Mouse (Mus musculus): ENCODE results near the gene Mrpl53. TPM values are rescaled to one million over a fixed set of nuclear protein-coding genes. Genes with fewer than 3 reads are reported as not detected.

The Mrpl53 gene
- polyA plus RNA-seq, 1 experiment from 2014 or later = 18.3 TPM

DNA sequence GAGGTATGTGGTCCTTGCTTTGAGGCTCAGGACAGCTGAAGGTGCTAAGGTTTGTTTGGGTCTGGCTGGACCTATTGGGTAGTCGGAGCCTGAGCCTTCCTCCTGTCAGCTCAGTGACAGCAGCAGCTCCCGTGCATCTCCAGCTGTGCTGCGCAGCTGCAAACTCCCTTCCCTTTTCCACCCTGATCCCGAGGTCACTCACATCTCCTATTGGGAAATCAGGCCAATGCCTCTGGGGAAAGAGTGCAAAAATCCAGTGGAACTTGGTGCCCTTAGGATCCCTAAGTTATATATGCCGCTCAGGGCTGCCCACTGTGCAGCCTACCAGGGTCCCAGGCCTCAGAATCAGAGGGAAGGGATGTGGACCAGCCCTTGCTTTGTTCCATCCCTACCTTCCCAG is 25.3 kb upstream of the Mrpl53 start:
- Histone ChIP-seq H3K27ac (no peak overlapping the region), H3K4me3 (ENCODE audit: inconsistent target) (no peak overlapping the region), H3K79me2 (ENCODE audit: inconsistent target) (peaks cover 8% of the 10 kb centered on the region; the same call in 1 of the 2 replicates), H3K36me3 (ENCODE audit: inconsistent target) (peaks cover 18% of the 10 kb centered on the region; the same call in 1 of the 2 replicates)
- 85% methylated on average over 5 of the region's 5 CpGs for WGBS (ENCODE audit: missing documents)

DNA sequence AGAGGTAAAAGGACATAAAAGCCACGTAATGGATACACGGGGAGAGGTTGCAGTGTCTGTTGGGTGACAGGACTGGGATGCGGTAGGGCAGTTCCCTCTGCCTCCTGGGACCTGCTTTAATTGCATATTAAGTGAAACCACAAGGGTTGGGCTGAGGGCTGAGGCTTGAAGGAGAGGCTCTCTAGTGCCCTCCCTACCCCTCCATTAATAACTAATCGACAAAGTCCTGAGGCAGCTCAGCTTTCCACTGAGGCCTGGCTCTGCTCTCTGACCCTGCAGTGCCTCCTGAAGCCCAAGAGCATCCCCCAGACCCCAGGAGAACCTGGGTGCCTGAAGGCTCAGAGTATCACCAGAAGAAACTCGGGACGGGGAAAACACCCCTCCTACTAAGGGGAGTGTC is 24.4 kb upstream of the Mrpl53 start:
- Histone ChIP-seq H3K4me3 (ENCODE audit: inconsistent target) (no peak overlapping the region), H3K27ac (no peak overlapping the region), H3K79me2 (ENCODE audit: inconsistent target) (no peaks in the 10 kb centered on the region), H3K36me3 (ENCODE audit: inconsistent target) (peaks cover 18% of the 10 kb centered on the region; the same call in 1 of the 2 replicates)
- 50% methylated on average over 6 of the region's 6 CpGs for WGBS (ENCODE audit: missing documents)

GRCm38 (mm10) chr6:83086121-83087035 is 22.5 kb upstream of the Mrpl53 start, which contains the start of gene Lbx2:
TSS of gene Lbx2 (plus strand) at chr6:83086367.
- Histone ChIP-seq H3K4me3 (ENCODE audit: inconsistent target) (no peak within 1 kb of the TSS; the same call in 1 of the 2 replicates), H3K79me2 (ENCODE audit: inconsistent target) (no peaks in the 10 kb centered on the region), H3K36me3 (ENCODE audit: inconsistent target) (peaks cover 5% of the 10 kb centered on the region; the same call in 1 of the 2 replicates), H3K27ac (no peak within 1 kb of the TSS)
- WGBS (ENCODE audit: missing documents) = 13% methylated on average over 35 of the region's 42 CpGs

DNA sequence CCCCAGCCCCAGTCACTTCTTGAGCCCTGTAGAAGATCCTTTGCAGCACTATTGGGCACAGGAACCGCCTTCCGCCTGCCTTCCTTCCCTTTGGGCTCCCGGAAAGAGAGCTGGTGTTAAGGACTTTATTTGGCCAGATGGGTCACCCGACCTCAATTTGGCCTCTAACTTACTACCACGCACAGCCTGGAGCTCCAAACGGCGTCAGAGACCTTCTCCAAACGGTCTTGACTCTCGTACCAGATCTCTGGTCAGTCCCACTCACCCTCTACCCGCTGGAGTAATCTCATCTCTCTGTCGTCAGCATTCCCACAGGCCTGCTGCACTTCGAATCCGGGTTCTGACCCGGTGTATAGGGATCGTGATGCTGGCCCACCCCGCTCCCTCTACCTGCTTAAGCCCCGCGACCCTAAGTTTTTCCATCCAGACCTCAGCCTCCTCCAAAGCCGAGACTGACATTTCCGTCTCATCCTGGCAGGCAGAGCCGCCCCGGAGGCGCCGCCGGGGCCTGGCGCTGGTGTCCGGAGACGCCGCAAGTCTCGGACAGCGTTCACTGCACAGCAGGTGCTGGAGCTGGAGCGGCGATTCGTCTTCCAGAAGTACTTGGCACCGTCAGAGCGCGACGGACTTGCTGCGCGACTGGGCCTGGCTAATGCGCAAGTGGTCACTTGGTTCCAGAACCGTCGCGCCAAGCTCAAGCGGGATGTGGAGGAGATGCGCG is 21.5 kb upstream of the Mrpl53 start:
- Histone ChIP-seq H3K27ac (no peak overlapping the region), H3K79me2 (ENCODE audit: inconsistent target) (no peaks in the 10 kb centered on the region), H3K36me3 (ENCODE audit: inconsistent target) (no peaks in the 10 kb centered on the region), H3K4me3 (ENCODE audit: inconsistent target) (no peak overlapping the region)
- 28% methylated on average over 47 of the region's 47 CpGs for WGBS (ENCODE audit: missing documents)

GRCm38 (mm10) chr6:83087926-83088260 is 20.9 kb upstream of the Mrpl53 start:
- Histone ChIP-seq H3K79me2 (ENCODE audit: inconsistent target) (no peaks in the 10 kb centered on the region), H3K4me3 (ENCODE audit: inconsistent target) (no peak overlapping the region), H3K27ac (no peak overlapping the region), H3K36me3 (ENCODE audit: inconsistent target) (no peaks in the 10 kb centered on the region)
- WGBS (ENCODE audit: missing documents) = 65% methylated on average over 9 of the region's 9 CpGs

- no peak overlapping the region for H3K27ac ChIP-seq
- no peaks in the 10 kb centered on the region for H3K79me2 ChIP-seq (ENCODE audit: inconsistent target)
- WGBS (ENCODE audit: missing documents) = 17% methylated on average over 6 of the region's 6 CpGs
- no peak overlapping the region for H3K4me3 ChIP-seq (ENCODE audit: inconsistent target)
- no peaks in the 10 kb centered on the region for H3K36me3 ChIP-seq (ENCODE audit: inconsistent target)
These were observed 16.3 kb upstream of the Mrpl53 start for GRCm38 (mm10) chr6:83092416-83093127.

- H3K36me3 ChIP-seq (ENCODE audit: inconsistent target) = no peaks in the 10 kb centered on the region
- no peak overlapping the region for H3K4me3 ChIP-seq (ENCODE audit: inconsistent target)
- H3K79me2 ChIP-seq (ENCODE audit: inconsistent target) = no peaks in the 10 kb centered on the region
- no peak overlapping the region for H3K27ac ChIP-seq
- WGBS (ENCODE audit: missing documents) = 81% methylated on average over 6 of the region's 6 CpGs
These were observed 12.9 kb upstream of the Mrpl53 start for GRCm38 (mm10) chr6:83095968-83096367.

DNA sequence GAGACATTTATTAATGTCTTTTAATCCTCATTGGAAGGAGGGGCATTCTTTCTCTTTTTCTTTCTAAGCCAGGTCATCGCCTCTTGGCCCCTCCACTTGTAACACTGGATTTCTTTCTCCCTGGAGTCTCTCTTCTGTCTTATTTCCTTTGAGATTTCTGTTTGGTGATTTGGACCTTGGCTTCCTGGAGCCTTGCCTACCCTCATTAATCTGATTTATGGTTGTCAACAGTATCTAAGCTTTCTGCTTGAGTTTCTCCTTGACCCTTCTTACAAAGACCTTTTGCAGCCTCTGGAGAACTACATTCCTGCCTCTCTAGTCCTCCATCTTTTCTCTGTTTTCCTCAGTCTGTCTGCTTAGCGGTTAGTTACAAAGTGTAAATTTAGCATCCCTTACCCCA is 10.4 kb upstream of the Mrpl53 start:
- H3K36me3 ChIP-seq (ENCODE audit: inconsistent target) = no peaks in the 10 kb centered on the region
- no peak overlapping the region for H3K4me3 ChIP-seq (ENCODE audit: inconsistent target)
- no peak overlapping the region for H3K27ac ChIP-seq
- peaks cover 11% of the 10 kb centered on the region for H3K79me2 ChIP-seq (ENCODE audit: inconsistent target)
- 92% methylated on average over 2 of the region's 2 CpGs for WGBS (ENCODE audit: missing documents)

- under 1% methylated on average over 25 of the region's 25 CpGs for WGBS (ENCODE audit: missing documents)
- H3K27ac ChIP-seq = peak within 1 kb of the TSS; percentile 37
These were observed 7.5 kb upstream of the Mrpl53 start, which contains the start of the genes Ccdc142 and Gm42688 for GRCm38 (mm10) chr6:83101316-83101687. TSS of gene Ccdc142 (plus strand) at chr6:83101601. TSS of gene Gm42688 (plus strand) at chr6:83101617.

DNA sequence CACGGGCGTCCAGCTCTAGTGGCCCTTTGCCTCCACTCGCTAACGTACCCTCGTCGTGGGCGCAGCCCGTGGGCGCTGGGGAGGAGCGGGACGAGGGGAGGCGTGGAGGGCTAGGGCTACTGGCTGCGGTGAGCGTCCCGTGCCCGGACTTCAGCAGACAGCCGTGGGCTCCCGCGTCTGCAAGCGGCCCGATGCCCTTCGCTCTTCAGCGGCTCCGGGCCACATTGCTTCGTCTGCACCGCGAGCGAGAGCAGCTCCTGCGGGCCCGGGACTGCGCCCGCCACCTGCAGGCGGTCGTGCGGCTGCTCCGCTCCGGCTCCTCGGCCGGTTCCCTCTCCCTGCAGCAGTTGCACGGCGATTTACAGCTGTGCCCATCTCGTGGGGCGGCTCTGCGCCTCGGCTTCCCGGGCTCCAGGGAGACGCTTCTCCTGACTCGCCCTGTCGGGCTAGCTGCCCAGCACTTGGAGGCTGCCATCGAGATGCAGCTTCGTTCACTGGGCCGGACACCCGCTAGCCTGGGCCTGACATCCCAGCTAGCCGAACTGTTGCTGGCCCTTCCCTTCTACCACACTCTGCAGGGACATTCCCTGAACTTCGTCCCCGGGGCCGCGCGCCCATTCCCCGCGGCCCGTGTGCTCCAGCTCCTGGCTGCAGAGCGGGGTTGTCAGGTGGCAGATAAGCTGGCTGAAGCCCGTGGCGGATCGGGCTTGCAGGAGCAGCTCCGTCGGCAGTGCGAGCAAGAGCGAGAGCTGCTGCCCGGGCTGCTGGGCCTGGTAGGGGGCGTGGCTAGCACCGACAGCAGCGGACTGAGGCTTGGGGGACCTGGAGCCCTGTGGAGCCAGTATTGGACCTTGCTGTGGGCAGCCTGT is 6.9 kb upstream of the Mrpl53 start:
- Histone ChIP-seq H3K4me3 (ENCODE audit: inconsistent target) (peak overlapping the region; percentile 39), H3K36me3 (ENCODE audit: inconsistent target) (peaks cover 15% of the 10 kb centered on the region; the same call in 1 of the 2 replicates)
- WGBS (ENCODE audit: missing documents) = 1% methylated on average over 57 of the region's 74 CpGs

More at GRCm38 (mm10) chr6:83101316-83101687, 7.5 kb upstream of the Mrpl53 start, which contains the start of the genes Ccdc142 and Gm42688:
- Histone ChIP-seq H3K4me3 (ENCODE audit: inconsistent target) (peak within 1 kb of the TSS; percentile 39), H3K79me2 (ENCODE audit: inconsistent target) (peaks cover 13% of the 10 kb centered on the region), H3K36me3 (ENCODE audit: inconsistent target) (peaks cover 15% of the 10 kb centered on the region; the same call in 1 of the 2 replicates)

DNA sequence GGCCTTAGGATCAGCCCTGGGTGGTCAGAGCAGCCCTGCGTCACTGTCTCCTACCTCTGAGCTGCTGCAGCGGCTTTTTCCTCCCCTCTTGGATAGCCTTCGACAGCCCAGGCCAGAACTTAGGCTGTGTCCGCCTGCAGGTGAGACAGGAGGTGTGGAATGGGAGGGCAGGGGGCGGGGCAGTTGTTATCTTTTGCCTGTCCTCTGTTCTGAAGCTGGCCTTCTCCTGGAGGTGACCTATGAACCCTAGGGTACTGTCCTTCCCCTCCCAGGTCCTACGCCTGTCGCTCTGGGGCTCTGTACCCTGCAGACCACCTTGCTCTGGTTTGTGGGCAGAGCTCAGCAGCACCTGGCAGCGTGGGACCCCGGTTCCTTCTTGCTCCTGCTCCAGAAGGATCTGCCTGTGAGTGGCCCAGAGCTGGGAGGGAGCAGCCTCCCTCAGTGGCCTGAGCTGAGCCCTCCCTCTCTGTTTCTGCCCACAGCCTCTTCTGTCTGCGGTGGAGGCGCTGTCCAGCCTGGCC is 5.7 kb upstream of the Mrpl53 start:
- peaks cover 13% of the 10 kb centered on the region for H3K79me2 ChIP-seq (ENCODE audit: inconsistent target)
- H3K36me3 ChIP-seq (ENCODE audit: inconsistent target) = peaks cover 18% of the 10 kb centered on the region; the same call in 1 of the 2 replicates
- WGBS (ENCODE audit: missing documents) = 87% methylated on average over 11 of the region's 11 CpGs
- H3K4me3 ChIP-seq (ENCODE audit: inconsistent target) = no peak overlapping the region
- H3K27ac ChIP-seq = no peak overlapping the region

More for the DNA sequence above, 6.9 kb upstream of the Mrpl53 start:
- H3K27ac ChIP-seq = peak overlapping the region; percentile 37; the same call in 1 of the 2 replicates
- peaks cover 13% of the 10 kb centered on the region for H3K79me2 ChIP-seq (ENCODE audit: inconsistent target)

DNA sequence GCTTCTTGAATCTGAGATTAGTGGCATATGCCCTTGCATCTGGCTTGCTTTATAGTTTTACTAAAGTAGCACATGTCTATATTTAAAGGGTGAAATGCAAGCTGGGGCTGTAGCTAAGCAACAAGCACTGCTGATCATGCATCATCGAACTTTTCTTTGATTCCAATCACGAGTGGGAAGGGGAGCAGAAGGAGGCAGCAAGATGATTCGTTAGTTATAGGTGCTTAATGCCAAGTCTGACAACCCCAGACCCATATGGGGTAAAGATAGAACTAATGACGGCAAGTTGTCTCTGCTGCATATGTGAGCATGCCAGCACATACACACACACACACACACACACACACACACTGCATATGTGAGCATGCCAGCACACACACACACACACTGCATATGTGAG is 4.7 kb upstream of the Mrpl53 start:
- 93% methylated on average over 3 of the region's 4 CpGs for WGBS (ENCODE audit: missing documents)
- peaks cover 18% of the 10 kb centered on the region; the same call in 1 of the 2 replicates for H3K36me3 ChIP-seq (ENCODE audit: inconsistent target)
- no peak overlapping the region for H3K4me3 ChIP-seq (ENCODE audit: inconsistent target)

More for the DNA sequence above, 4.7 kb upstream of the Mrpl53 start:
- Histone ChIP-seq H3K79me2 (ENCODE audit: inconsistent target) (peaks cover 14% of the 10 kb centered on the region), H3K27ac (no peak overlapping the region)
